Mouse (Mus musculus) lung, embryonic 16.5 days (tissue): Measurements from ENCODE around the gene Nxf7. TPM values are rescaled to one million over a fixed set of nuclear protein-coding genes. Genes with fewer than 3 reads are reported as not detected.
"Not testable (repeated sequence)": the region's sequence is repeated elsewhere in the genome, so short reads cannot be mapped to it uniquely, and the experiment has no call there.

Experiments used
- ATAC-seq: fragments of 200-750 bp; cut with Nextera tagmentation; 2 replicates; pipeline ENCODE4 v1.8.0; 2017; ENCODE audit warnings: low read depth, mild to moderate bottlenecking, moderate library complexity
- H3K27ac ChIP-seq: fragments of 300-500 bp; sonication (generic); 2 replicates; pipeline ENCODE4 v1.5.1; 2014; ENCODE audit warnings: mild to moderate bottlenecking, control low read depth, low read length
- H3K27me3 ChIP-seq: fragments of 300-500 bp; sonication (generic); 2 replicates; pipeline ENCODE4 v1.6.1; 2014; ENCODE audit warnings: low read depth, low read length, mixed read lengths; ENCODE audit not compliant: control insufficient read depth, insufficient read depth
- H3K36me3 ChIP-seq: fragments of 300-500 bp; sonication (generic); 2 replicates; pipeline ENCODE4 v1.6.1; 2014; ENCODE audit warnings: low read length; ENCODE audit not compliant: control insufficient read depth, insufficient read depth
- H3K4me1 ChIP-seq: fragments of 300-500 bp; sonication (generic); replicated peaks from 2 replicates; pipeline ENCODE4 v1.6.1; 2014; ENCODE audit warnings: low read length, mixed read lengths; ENCODE audit not compliant: control insufficient read depth, insufficient read depth
- H3K4me2 ChIP-seq: fragments of 300-500 bp; sonication (generic); 2 replicates; pipeline ENCODE4 v1.6.1; 2014; ENCODE audit warnings: low read depth, low read length, control low read depth
- H3K4me3 ChIP-seq: fragments of 300-500 bp; sonication (generic); 2 replicates; pipeline ENCODE4 v1.5.1; 2014; ENCODE audit warnings: mild to moderate bottlenecking, low read length, control low read depth
- H3K9ac ChIP-seq: fragments of 300-500 bp; sonication (generic); 2 replicates; pipeline ENCODE4 v1.6.1; 2014; ENCODE audit warnings: low read length, control low read depth
- H3K9me3 ChIP-seq: fragments of 300-500 bp; sonication (generic); 2 replicates; pipeline ENCODE4 v1.6.1; 2016; ENCODE audit warnings: low read length; ENCODE audit not compliant: control insufficient read depth
- WGBS: fragments of 180-500 bp; shearing (Covaris S2); extraction: QIAGEN DNeasy Blood & Tissue Kit; methylation state at CpG from one replicate; pipeline ENCODE4 v1.1.7; 2014; 5-methylcytosine and 5-hydroxymethylcytosine counted together
- polyA plus RNA-seq: library from polyadenylated mRNA; unstranded; fragments of >200 nt; fragmentation: Nextera tagmentation; extraction: Ambion mirVana; gene quantifications from 2 replicates; pipeline ENCODE4 v1.2.1, GENCODE M21; 2015

The Nxf7 gene
- polyA plus RNA-seq, 1 experiment from 2014 or later = not detected

- no peak overlapping the region for H3K27ac ChIP-seq
- H3K4me3 ChIP-seq = no peak overlapping the region
- no peaks in the 10 kb centered on the region for H3K9me3 ChIP-seq
- H3K4me1 ChIP-seq = no peaks in the 10 kb centered on the region
- no peaks in the 10 kb centered on the region for H3K27me3 ChIP-seq
- H3K4me2 ChIP-seq = no peak overlapping the region
- no peak for ATAC-seq
- H3K36me3 ChIP-seq = no peaks in the 10 kb centered on the region
- no peak overlapping the region for H3K9ac ChIP-seq
- WGBS = 13% methylated on average over 2 of the region's 2 CpGs
Observed at GRCm38 (mm10) chrX:135562841-135563240, 35.7 kb downstream of the Nxf7 start.

- H3K9me3 ChIP-seq, H3K27me3 ChIP-seq, H3K4me2 ChIP-seq, H3K36me3 ChIP-seq, H3K4me1 ChIP-seq, H3K27ac ChIP-seq, H3K9ac ChIP-seq, ATAC-seq, H3K4me3 ChIP-seq: not testable (repeated sequence)
- 25% methylated on average over 2 of the region's 2 CpGs for WGBS
Observed at GRCm38 (mm10) chrX:135561693-135562092, 36.9 kb downstream of the Nxf7 start.

- not testable (repeated sequence) for ATAC-seq
- 9% methylated on average over 3 of the region's 4 CpGs for WGBS
Observed at GRCm38 (mm10) chrX:135560933-135561332, 37.6 kb downstream of the Nxf7 start.

GRCm38 (mm10) chrX:135559665-135560064 lies 38.9 kb downstream of the Nxf7 start:
- H3K27ac ChIP-seq, H3K27me3 ChIP-seq, H3K9ac ChIP-seq, H3K9me3 ChIP-seq, H3K4me1 ChIP-seq, H3K36me3 ChIP-seq, ATAC-seq, H3K4me2 ChIP-seq, H3K4me3 ChIP-seq: not testable (repeated sequence)
- 20% methylated on average over 8 of the region's 8 CpGs for WGBS

More at GRCm38 (mm10) chrX:135560933-135561332, 37.6 kb downstream of the Nxf7 start:
- not testable (repeated sequence) for H3K4me2 ChIP-seq, H3K4me3 ChIP-seq, H3K27me3 ChIP-seq, H3K27ac ChIP-seq, H3K9ac ChIP-seq, H3K9me3 ChIP-seq, H3K36me3 ChIP-seq, H3K4me1 ChIP-seq

Other genes with a start within 250 kb of the Nxf7 start
- gene Gm5128, start 225.5 kb downstream of the Nxf7 start, polyA plus RNA-seq = not detected in 2 replicates
- gene Gm7903, start 164.9 kb downstream of the Nxf7 start, polyA plus RNA-seq = not detected in 2 replicates
- gene AV320801, start 104.2 kb downstream of the Nxf7 start, polyA plus RNA-seq = 0.05 TPM in 1 of 2 replicates, not detected in the other
- gene Prame, start 28.9 kb upstream of the Nxf7 start, polyA plus RNA-seq = not detected in 2 replicates
- not detected in 2 replicates for gene Tcp11x2, start 95.0 kb upstream of the Nxf7 start, polyA plus RNA-seq
- gene Tmsb15a, start 126.5 kb upstream of the Nxf7 start, polyA plus RNA-seq = not detected in 2 replicates
- gene Armcx5, start 144.0 kb upstream of the Nxf7 start, polyA plus RNA-seq = 8.5 and 10.5 TPM in 2 replicates
- 38.6 and 40.4 TPM in 2 replicates for gene Gprasp1, start 144.0 kb upstream of the Nxf7 start, polyA plus RNA-seq
- gene Bhlhb9, start 198.8 kb upstream of the Nxf7 start, polyA plus RNA-seq = 43.8 and 45.3 TPM in 2 replicates
- 18.0 and 19.1 TPM in 2 replicates for gene Gprasp2, start 240.3 kb upstream of the Nxf7 start, polyA plus RNA-seq